Mouse (Mus musculus): Measurements from ENCODE around the gene Ppp1r15b. TPM values are rescaled to one million over a fixed set of nuclear protein-coding genes. Genes with fewer than 3 reads are reported as not detected.

Ppp1r15b gene
- polyA plus RNA-seq (2015; fragmentation: Nextera tagmentation; extraction: Ambion mirVana) = 31.8 and 32.0 TPM in 2 replicates

GRCm38 (mm10) chr1:133130638-133131560, at the start of gene Ppp1r15b:
Gene Ppp1r15b, plus strand, starts transcription at chr1:133131143.
- peak; percentile 99 for ATAC-seq (replicated peaks)
- Histone ChIP-seq H3K9me3 (no peaks in the 10 kb centered on the region), H3K27ac (replicated peaks) (peak within 1 kb of the TSS; percentile 97), H3K4me1 (peaks cover 51% of the 10 kb centered on the region), H3K27me3 (no peaks in the 10 kb centered on the region), H3K4me3 (peak within 1 kb of the TSS; percentile 95), H3K4me2 (replicated peaks) (peak within 1 kb of the TSS; percentile 95), H3K9ac (replicated peaks) (peak within 1 kb of the TSS; percentile 96), H3K36me3 (no peaks in the 10 kb centered on the region)
- 1% methylated on average over 72 of the region's 72 CpGs for WGBS

- Histone ChIP-seq H3K36me3 (peaks cover 21% of the 10 kb centered on the region), H3K4me3 (no peak overlapping the region), H3K27ac (replicated peaks) (no peak overlapping the region), H3K27me3 (no peaks in the 10 kb centered on the region), H3K9ac (replicated peaks) (no peak overlapping the region), H3K4me1 (peaks cover 24% of the 10 kb centered on the region), H3K4me2 (replicated peaks) (no peak overlapping the region), H3K9me3 (no peaks in the 10 kb centered on the region)
- ATAC-seq (replicated peaks) = no peak
- 95% methylated on average over 5 of the region's 5 CpGs for WGBS
Measured at GRCm38 (mm10) chr1:133083003-133083546, 47.9 kb upstream of the Ppp1r15b start.

GRCm38 (mm10) chr1:133083942-133084625, 46.9 kb upstream of the Ppp1r15b start:
- no peak overlapping the region for H3K9ac ChIP-seq (replicated peaks)
- no peaks in the 10 kb centered on the region for H3K27me3 ChIP-seq
- ATAC-seq (replicated peaks) = no peak
- H3K4me3 ChIP-seq = no peak overlapping the region
- no peaks in the 10 kb centered on the region for H3K9me3 ChIP-seq
- H3K4me1 ChIP-seq = peaks cover 17% of the 10 kb centered on the region
- peaks cover 29% of the 10 kb centered on the region for H3K36me3 ChIP-seq
- H3K4me2 ChIP-seq (replicated peaks) = no peak overlapping the region
- 85% methylated on average over 11 of the region's 11 CpGs for WGBS
- no peak overlapping the region for H3K27ac ChIP-seq (replicated peaks)

GRCm38 (mm10) chr1:133084708-133085416, 46.1 kb upstream of the Ppp1r15b start:
- Histone ChIP-seq H3K4me1 (peaks cover 11% of the 10 kb centered on the region), H3K4me3 (no peak overlapping the region), H3K9ac (replicated peaks) (no peak overlapping the region), H3K4me2 (replicated peaks) (no peak overlapping the region), H3K9me3 (no peaks in the 10 kb centered on the region), H3K27ac (replicated peaks) (no peak overlapping the region), H3K27me3 (no peaks in the 10 kb centered on the region), H3K36me3 (peaks cover 37% of the 10 kb centered on the region)
- ATAC-seq (replicated peaks) = no peak
- WGBS = 84% methylated on average over 14 of the region's 14 CpGs

GRCm38 (mm10) chr1:133085417-133085742, 45.6 kb upstream of the Ppp1r15b start:
- no peak overlapping the region for H3K4me3 ChIP-seq
- H3K4me1 ChIP-seq = peaks cover 6% of the 10 kb centered on the region
- ATAC-seq (replicated peaks) = no peak
- no peak overlapping the region for H3K9ac ChIP-seq (replicated peaks)
- WGBS = 83% methylated on average over 8 of the region's 8 CpGs
- no peak overlapping the region for H3K4me2 ChIP-seq (replicated peaks)
- H3K27me3 ChIP-seq = no peaks in the 10 kb centered on the region
- H3K9me3 ChIP-seq = no peaks in the 10 kb centered on the region
- no peak overlapping the region for H3K27ac ChIP-seq (replicated peaks)
- H3K36me3 ChIP-seq = peaks cover 42% of the 10 kb centered on the region

GRCm38 (mm10) chr1:133086804-133087203, 44.1 kb upstream of the Ppp1r15b start:
- peaks cover 57% of the 10 kb centered on the region for H3K36me3 ChIP-seq
- ATAC-seq (replicated peaks) = no peak
- WGBS = 91% methylated on average over 10 of the region's 10 CpGs
- H3K4me2 ChIP-seq (replicated peaks) = no peak overlapping the region
- no peaks in the 10 kb centered on the region for H3K27me3 ChIP-seq
- no peak overlapping the region for H3K4me3 ChIP-seq
- H3K27ac ChIP-seq (replicated peaks) = no peak overlapping the region
- no peaks in the 10 kb centered on the region for H3K9me3 ChIP-seq
- no peaks in the 10 kb centered on the region; the same call in 1 of the 2 replicates for H3K4me1 ChIP-seq
- H3K9ac ChIP-seq (replicated peaks) = no peak overlapping the region

- H3K4me2 ChIP-seq (replicated peaks) = no peak overlapping the region
- no peaks in the 10 kb centered on the region for H3K9me3 ChIP-seq
- no peak overlapping the region for H3K27ac ChIP-seq (replicated peaks)
- no peaks in the 10 kb centered on the region; the same call in 1 of the 2 replicates for H3K4me1 ChIP-seq
- H3K36me3 ChIP-seq = peaks cover 57% of the 10 kb centered on the region
- ATAC-seq (replicated peaks) = peak; percentile 49
- H3K27me3 ChIP-seq = no peaks in the 10 kb centered on the region
- H3K4me3 ChIP-seq = no peak overlapping the region
- 42% methylated on average over 7 of the region's 7 CpGs for WGBS
- no peak overlapping the region for H3K9ac ChIP-seq (replicated peaks)
Measured at GRCm38 (mm10) chr1:133087206-133087905, 43.6 kb upstream of the Ppp1r15b start.

- 89% methylated on average over 10 of the region's 10 CpGs for WGBS
- Histone ChIP-seq H3K27me3 (no peaks in the 10 kb centered on the region), H3K4me3 (no peak overlapping the region), H3K9ac (replicated peaks) (no peak overlapping the region), H3K4me2 (replicated peaks) (no peak overlapping the region), H3K27ac (replicated peaks) (no peak overlapping the region), H3K9me3 (no peaks in the 10 kb centered on the region), H3K4me1 (no peaks in the 10 kb centered on the region; the same call in 1 of the 2 replicates), H3K36me3 (peaks cover 62% of the 10 kb centered on the region)
- ATAC-seq (replicated peaks) = no peak
Measured at GRCm38 (mm10) chr1:133088196-133088595, 42.7 kb upstream of the Ppp1r15b start.

GRCm38 (mm10) chr1:133089415-133089814, 41.5 kb upstream of the Ppp1r15b start:
- WGBS = 79% methylated on average over 4 of the region's 4 CpGs
- H3K4me2 ChIP-seq (replicated peaks) = no peak overlapping the region
- H3K9me3 ChIP-seq = no peaks in the 10 kb centered on the region
- H3K4me1 ChIP-seq = no peaks in the 10 kb centered on the region; the same call in 1 of the 2 replicates
- no peak overlapping the region for H3K27ac ChIP-seq (replicated peaks)
- H3K36me3 ChIP-seq = peaks cover 68% of the 10 kb centered on the region
- no peak for ATAC-seq (replicated peaks)
- no peaks in the 10 kb centered on the region for H3K27me3 ChIP-seq
- no peak overlapping the region for H3K9ac ChIP-seq (replicated peaks)
- H3K4me3 ChIP-seq = no peak overlapping the region

GRCm38 (mm10) chr1:133090641-133091040, 40.3 kb upstream of the Ppp1r15b start:
- H3K36me3 ChIP-seq = peaks cover 79% of the 10 kb centered on the region
- no peak overlapping the region for H3K4me2 ChIP-seq (replicated peaks)
- WGBS = 83% methylated on average over 6 of the region's 6 CpGs
- H3K9me3 ChIP-seq = no peaks in the 10 kb centered on the region
- H3K4me3 ChIP-seq = no peak overlapping the region
- ATAC-seq (replicated peaks) = no peak
- H3K4me1 ChIP-seq = no peaks in the 10 kb centered on the region; the same call in 1 of the 2 replicates
- no peaks in the 10 kb centered on the region for H3K27me3 ChIP-seq
- H3K27ac ChIP-seq (replicated peaks) = no peak overlapping the region
- no peak overlapping the region for H3K9ac ChIP-seq (replicated peaks)

GRCm38 (mm10) chr1:133091483-133091882, 39.5 kb upstream of the Ppp1r15b start:
- Histone ChIP-seq H3K4me2 (replicated peaks) (no peak overlapping the region), H3K4me3 (no peak overlapping the region), H3K9ac (replicated peaks) (no peak overlapping the region), H3K27me3 (no peaks in the 10 kb centered on the region), H3K36me3 (peaks cover 86% of the 10 kb centered on the region), H3K4me1 (no peaks in the 10 kb centered on the region; the same call in 1 of the 2 replicates), H3K9me3 (no peaks in the 10 kb centered on the region), H3K27ac (replicated peaks) (no peak overlapping the region)
- WGBS = 87% methylated on average over 8 of the region's 8 CpGs
- no peak for ATAC-seq (replicated peaks)

Data from forebrain, embryonic 15.5 days (tissue).